Mouse (Mus musculus) C2C12 (cell line): ENCODE measurements around the gene Fam186b. TPM values are rescaled to one million over a fixed set of nuclear protein-coding genes. Genes with fewer than 3 reads are reported as not detected.

Experiments
- H3K27me3 ChIP-seq: one replicate; pipeline ENCODE4 v1.6.1; 2011; ENCODE audit not compliant: control insufficient read depth, insufficient read depth, insufficient read length
- H3K36me3 ChIP-seq: one replicate; pipeline ENCODE4 v1.6.1; 2011; ENCODE audit not compliant: control insufficient read depth, insufficient read depth
- H3K4me3 ChIP-seq: one replicate; pipeline ENCODE4 v1.5.1; 2011; ENCODE audit warnings: mild to moderate bottlenecking, control low read depth; ENCODE audit not compliant: poor library complexity, insufficient read depth, severe bottlenecking
- H3K79me2 ChIP-seq: one replicate; pipeline ENCODE4 v1.6.1; 2011; ENCODE audit not compliant: control insufficient read depth, insufficient read depth
- H3K79me3 ChIP-seq: one replicate; pipeline ENCODE4 v1.6.1; 2011; ENCODE audit warnings: low read depth, control low read depth
- H3ac ChIP-seq: one replicate; pipeline ENCODE3; 2011; ENCODE audit warnings: low read depth; ENCODE audit not compliant: control insufficient read depth, insufficient read length
- CEBPB ChIP-seq: IDR thresholded peaks from one replicate; pipeline ENCODE4 v1.6.1; 2011; ENCODE audit warnings: low read depth, mild to moderate bottlenecking, control low read depth, moderate library complexity
- CTCF ChIP-seq: IDR thresholded peaks from one replicate; pipeline ENCODE4 v1.5.1; 2011; ENCODE audit not compliant: control insufficient read depth, insufficient read depth, insufficient read length
- FOSL1 ChIP-seq: IDR thresholded peaks from one replicate; pipeline ENCODE4 v1.8.0; 2011; ENCODE audit warnings: mild to moderate bottlenecking, low read length; ENCODE audit not compliant: poor library complexity, insufficient read depth, severe bottlenecking
- MAX ChIP-seq: IDR thresholded peaks from one replicate; pipeline ENCODE4 v1.6.1; 2011; ENCODE audit warnings: mild to moderate bottlenecking, control low read depth
- MYOD1 ChIP-seq: IDR thresholded peaks from one replicate; pipeline ENCODE4 v1.6.1; 2011; ENCODE audit warnings: low read depth; ENCODE audit not compliant: control insufficient read depth, insufficient read length
- MYOG ChIP-seq: IDR thresholded peaks from one replicate; pipeline ENCODE4 v1.6.1; 2011; ENCODE audit not compliant: control insufficient read depth, insufficient read length; ENCODE audit errors: extremely low read depth
- USF1 ChIP-seq: IDR thresholded peaks from one replicate; pipeline ENCODE4 v1.6.1; 2011; ENCODE audit warnings: low read depth, mild to moderate bottlenecking, control low read depth, moderate library complexity
- polyA plus RNA-seq: library from polyadenylated mRNA; unstranded; fragments of >200 nt; fragmentation: generic; extraction: Trizol; gene quantifications from one replicate; pipeline ENCODE4 v1.2.1, GENCODE M21; 2012; ENCODE audit warnings: missing spikeins

Gene Fam186b
- polyA plus RNA-seq, 1 experiment = not detected

DNA sequence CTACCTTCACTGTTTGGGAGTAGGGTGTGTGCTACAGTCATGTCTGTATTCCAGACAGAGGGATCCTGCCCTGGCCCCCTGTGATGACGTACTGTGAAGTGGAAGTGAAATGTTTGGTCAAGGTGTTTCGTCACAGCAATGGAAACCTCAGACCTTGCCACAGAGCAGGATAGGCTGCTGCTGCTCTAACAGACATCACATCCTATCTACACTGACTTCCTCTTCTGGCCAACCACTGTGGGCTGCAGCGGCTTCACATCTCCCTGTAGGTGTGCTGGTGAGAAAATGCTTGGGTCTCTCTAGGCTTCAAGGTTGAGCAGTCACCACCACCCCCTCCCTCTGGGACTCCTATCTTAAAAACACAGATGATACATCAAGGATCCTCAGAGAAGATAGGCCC is 45.4 kb upstream of the Fam186b start:
- no peak overlapping the region for H3K4me3 ChIP-seq
- no peaks in the 10 kb centered on the region for H3K27me3 ChIP-seq
- H3K36me3 ChIP-seq = peaks cover 15% of the 10 kb centered on the region
- TF ChIP-seq FOSL1 = no peak
- no peak for TF ChIP-seq USF1
- TF ChIP-seq MYOD1 = no peak
- TF ChIP-seq CEBPB = no peak
- no peak for TF ChIP-seq CTCF
- no peak for TF ChIP-seq MYOG
- no peak for TF ChIP-seq MAX
- peaks cover 99% of the 10 kb centered on the region for H3K79me2 ChIP-seq
- H3K79me3 ChIP-seq = peaks cover 49% of the 10 kb centered on the region
- H3ac ChIP-seq = no peak overlapping the region

GRCm38 (mm10) chr15:99339669-99340068 is 44.0 kb upstream of the Fam186b start:
- H3ac ChIP-seq = no peak overlapping the region
- peaks cover 89% of the 10 kb centered on the region for H3K79me2 ChIP-seq
- peaks cover 16% of the 10 kb centered on the region for H3K36me3 ChIP-seq
- no peak overlapping the region for H3K4me3 ChIP-seq
- TF ChIP-seq CTCF = no peak
- H3K79me3 ChIP-seq = peaks cover 47% of the 10 kb centered on the region
- H3K27me3 ChIP-seq = no peaks in the 10 kb centered on the region

DNA sequence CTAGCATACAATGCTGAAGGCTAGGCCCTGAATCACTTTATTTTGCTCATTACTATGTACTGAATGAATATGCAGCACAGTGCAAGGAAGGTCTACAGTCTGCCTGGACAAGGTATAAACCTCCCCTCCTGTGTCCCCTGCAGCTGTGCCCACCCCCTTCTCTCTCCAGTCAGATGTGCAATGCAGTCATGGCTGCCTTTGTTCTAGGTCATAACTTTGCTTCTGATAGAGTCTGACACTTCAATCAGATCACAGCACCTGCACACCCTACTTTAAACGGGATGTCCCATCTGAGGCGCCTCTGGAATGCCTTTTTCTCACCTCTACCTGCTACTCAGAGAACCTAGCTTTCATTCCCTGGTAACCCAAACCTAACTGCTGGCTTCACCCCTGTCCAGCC is 43.2 kb upstream of the Fam186b start:
- Histone ChIP-seq H3K79me2 (peaks cover 87% of the 10 kb centered on the region), H3K79me3 (peaks cover 47% of the 10 kb centered on the region), H3K27me3 (no peaks in the 10 kb centered on the region), H3K36me3 (peaks cover 16% of the 10 kb centered on the region), H3K4me3 (no peak overlapping the region), H3ac (no peak overlapping the region)
- TF ChIP-seq MAX = no peak
- TF ChIP-seq USF1 = no peak
- TF ChIP-seq MYOG = no peak
- TF ChIP-seq FOSL1 = no peak
- TF ChIP-seq MYOD1 = no peak
- no peak for TF ChIP-seq CEBPB
- TF ChIP-seq CTCF = no peak

DNA sequence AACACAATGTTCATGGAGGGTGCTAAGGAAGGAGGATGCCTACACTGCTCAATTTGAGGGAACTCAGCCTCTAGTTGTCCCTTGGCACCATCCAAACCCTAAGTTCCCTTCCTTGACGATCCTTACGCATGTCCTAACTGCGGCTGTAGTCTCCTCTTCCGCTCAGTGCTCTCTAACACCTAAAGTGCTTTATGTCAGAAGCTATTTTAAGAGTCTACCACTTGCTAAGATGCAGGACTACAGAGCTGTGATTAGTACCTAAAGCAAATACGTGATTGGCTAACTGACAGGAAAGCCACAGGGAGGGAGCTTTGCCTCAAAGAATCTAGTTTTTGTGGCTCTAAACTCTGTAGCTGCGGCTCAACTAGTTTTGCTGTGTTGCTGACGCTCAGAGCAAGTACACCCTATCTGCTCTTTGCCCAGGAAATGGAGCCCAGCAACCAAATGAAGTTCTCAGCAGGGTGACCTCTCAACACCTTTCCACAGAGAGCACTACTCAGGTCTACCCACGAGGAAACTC is 40.2 kb upstream of the Fam186b start:
- no peaks in the 10 kb centered on the region for H3K27me3 ChIP-seq
- H3ac ChIP-seq = no peak overlapping the region
- no peak overlapping the region for H3K4me3 ChIP-seq
- H3K79me2 ChIP-seq = peaks cover 78% of the 10 kb centered on the region
- peaks cover 23% of the 10 kb centered on the region for H3K79me3 ChIP-seq
- TF ChIP-seq USF1 (no peak), MYOD1 (no peak), CTCF (no peak), FOSL1 (no peak), CEBPB (no peak), MAX (no peak), MYOG (no peak)
- peaks cover 32% of the 10 kb centered on the region for H3K36me3 ChIP-seq

- H3K36me3 ChIP-seq = peaks cover 46% of the 10 kb centered on the region
- no peak for TF ChIP-seq FOSL1
- TF ChIP-seq MYOD1 = peak; percentile 84
- no peak overlapping the region for H3K4me3 ChIP-seq
- H3ac ChIP-seq = no peak overlapping the region
- peaks cover 64% of the 10 kb centered on the region for H3K79me2 ChIP-seq
- H3K79me3 ChIP-seq = peaks cover 18% of the 10 kb centered on the region
- H3K27me3 ChIP-seq = no peaks in the 10 kb centered on the region
Observed at GRCm38 (mm10) chr15:99334500-99334899, 38.8 kb upstream of the Fam186b start.

- no peaks in the 10 kb centered on the region for H3K27me3 ChIP-seq
- H3K36me3 ChIP-seq = peaks cover 50% of the 10 kb centered on the region
- peak; percentile 3 for TF ChIP-seq MAX
- no peak for TF ChIP-seq FOSL1
- H3K79me2 ChIP-seq = peaks cover 56% of the 10 kb centered on the region
- H3K79me3 ChIP-seq = peaks cover 12% of the 10 kb centered on the region
- no peak overlapping the region for H3K4me3 ChIP-seq
- H3ac ChIP-seq = peak overlapping the region; percentile 25
Observed at GRCm38 (mm10) chr15:99333676-99334065, 38.0 kb upstream of the Fam186b start.
